Mouse (Mus musculus): ENCODE results near the gene Exoc6.

Exoc6 gene

DNA sequence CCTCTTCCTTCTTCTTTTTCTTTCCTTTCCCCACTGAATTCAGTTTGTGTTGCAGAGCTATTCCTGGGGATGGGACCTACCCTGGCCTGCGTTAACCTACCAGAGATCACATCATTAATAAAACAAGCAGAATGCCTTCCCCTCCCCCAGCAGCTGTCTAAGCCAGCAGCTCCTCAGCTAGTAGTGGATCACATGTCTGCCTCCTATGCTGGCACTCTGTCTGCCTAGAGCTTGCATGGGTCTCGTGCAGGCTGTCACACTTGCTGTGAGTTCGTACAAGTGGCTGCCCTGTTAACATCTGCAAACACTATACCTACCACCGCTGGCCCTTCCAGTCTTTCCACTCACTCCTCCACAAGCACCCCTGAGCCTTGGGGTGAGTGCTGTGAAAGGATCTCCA is 29.4 kb downstream of the Exoc6 start:
- no peak for DNase-seq (ENCODE audit: low read depth)

DNA sequence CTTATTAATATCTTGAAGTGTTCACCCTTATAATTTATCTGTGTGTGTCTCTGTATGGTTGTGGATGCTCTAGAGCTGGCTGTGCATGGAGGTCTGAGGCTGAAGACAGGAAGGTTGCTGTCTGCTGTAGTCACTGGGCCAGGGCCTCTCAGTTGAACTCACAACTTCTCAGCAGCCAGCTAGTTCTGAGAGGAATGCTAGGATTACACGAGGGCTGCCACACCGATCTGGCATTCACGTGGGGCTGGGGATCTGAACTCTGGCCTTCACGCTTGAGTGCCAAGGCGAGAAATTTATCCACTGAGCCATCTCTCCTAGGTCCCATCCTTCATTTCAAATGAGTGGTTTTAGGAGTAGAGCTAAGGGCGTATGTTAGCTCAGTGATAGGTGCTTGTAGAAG is 30.2 kb downstream of the Exoc6 start:
- DNase-seq (ENCODE audit: low read depth), result no peak

DNA sequence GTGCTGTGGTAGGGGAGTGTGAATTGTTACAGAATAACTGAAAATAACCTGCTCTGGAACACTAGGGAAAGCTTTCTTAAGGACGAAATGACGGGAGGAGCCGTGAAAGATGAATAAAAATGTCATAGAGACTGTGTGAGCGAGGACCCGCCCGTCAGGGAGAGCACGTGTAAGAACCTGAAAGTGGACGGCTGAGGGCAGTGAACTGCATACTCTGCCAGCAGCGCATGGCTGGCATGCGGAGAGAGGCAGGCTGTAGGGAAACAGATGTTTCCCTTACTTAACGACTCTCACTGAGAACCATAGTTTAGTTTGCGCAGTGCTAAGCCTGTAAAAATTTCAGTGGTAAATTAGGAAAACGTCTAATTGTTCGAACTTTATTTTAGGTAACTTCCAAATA is 35.0 kb downstream of the Exoc6 start:
- no peak for DNase-seq (ENCODE audit: low read depth)

DNA sequence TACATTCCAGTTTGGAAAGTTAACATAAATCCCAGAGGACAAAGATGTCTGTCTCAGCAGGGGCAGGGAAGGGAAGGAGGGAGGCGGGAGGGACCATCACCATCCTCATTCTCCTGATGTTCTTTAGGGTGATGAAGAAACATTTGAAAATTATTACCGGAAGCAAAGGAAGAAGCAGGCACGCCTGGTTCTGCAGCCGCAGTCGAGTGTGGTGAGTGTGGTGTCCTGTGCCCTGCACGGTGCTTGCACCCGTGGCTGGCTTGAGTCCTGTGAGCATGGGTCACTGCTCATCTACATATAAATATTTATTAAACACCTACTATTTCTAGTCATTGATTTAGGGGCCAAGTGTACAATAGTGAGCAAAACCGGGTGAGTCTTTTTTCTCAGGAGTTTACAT is 35.5 kb downstream of the Exoc6 start:
- no peak for DNase-seq (ENCODE audit: low read depth)

DNA sequence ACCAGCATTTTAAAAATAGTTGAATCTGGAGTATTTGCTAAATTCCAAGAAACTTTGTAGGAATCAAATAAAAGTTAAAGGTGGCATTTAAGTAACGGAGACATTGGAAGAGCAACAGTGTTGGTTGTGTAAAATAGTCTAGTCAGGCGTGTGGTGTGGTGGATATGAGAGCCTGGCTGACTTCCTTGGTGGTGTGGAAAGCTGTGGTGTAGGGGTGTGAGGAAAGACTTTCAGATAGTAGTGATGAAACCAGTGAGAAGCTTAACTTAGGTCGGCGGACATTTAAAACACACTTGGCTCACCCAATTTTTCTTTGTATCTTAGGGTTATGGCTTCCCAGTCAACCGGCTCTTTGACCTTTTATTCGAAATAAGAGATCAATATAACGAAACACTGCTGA is 40.3 kb downstream of the Exoc6 start:
- no peak for DNase-seq (ENCODE audit: low read depth)

DNA sequence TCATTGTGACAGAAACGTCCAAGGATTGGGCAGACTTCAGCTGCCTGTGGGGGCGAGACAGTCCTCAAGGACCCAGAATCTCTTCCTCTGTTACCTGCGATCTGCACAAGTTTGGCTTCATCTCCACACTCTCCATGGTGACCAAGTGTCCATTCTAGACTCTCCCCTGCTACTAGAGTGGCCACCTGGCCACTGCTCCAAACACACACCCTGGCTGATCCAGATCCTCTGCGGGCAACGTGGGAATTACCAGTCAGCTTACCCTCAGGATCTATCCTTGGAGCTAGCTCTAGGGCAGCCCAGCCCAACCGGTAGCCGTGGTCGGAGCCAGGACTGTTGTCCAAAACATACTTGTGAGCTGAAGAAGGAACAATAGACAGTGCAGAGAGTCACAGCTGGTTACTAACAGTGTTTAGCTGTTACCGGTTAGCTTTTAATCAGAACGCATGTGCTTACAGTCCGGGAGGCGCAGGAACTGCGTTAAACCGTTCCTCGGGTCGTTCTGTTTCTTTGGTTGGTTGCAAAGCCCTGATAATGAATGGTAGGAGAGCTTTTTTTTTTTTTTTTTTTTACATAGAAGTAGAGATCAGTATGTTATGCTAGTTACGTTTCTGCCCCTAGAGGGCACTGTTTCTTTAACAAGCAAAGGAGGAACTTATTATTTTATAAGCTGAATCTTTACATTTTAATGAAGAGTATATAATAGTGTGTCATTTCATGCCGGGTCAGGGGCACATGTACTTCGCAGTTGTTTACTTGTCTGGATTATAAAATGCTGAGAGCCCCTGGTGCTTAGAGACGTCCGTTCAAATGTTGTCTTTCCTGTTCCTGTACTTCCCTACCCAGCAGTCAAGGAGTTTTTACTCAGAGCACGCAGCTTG is 52.0 kb downstream of the Exoc6 start:
- peak; percentile 64 for DNase-seq (ENCODE audit: low read depth)

DNA sequence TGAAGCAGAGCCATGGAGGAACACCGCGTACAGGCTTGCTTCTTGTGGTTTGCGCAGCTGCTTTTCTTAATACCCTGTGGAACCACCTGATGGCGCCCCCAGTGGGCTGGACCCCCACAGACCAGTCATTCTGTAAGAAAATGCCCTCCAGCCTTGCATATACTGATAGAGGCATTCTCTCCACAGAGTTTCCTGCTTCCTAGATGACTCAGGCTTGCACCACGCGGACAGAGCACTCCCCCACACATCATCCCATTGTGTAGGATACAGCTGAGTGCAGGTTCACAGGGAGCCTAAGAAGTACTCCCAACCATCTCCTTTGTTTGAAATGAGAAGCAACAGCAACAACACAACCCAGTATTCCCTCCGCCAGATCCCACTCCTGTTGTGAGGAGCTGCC is 59.8 kb downstream of the Exoc6 start:
- DNase-seq (ENCODE audit: low read depth), result no peak

DNA sequence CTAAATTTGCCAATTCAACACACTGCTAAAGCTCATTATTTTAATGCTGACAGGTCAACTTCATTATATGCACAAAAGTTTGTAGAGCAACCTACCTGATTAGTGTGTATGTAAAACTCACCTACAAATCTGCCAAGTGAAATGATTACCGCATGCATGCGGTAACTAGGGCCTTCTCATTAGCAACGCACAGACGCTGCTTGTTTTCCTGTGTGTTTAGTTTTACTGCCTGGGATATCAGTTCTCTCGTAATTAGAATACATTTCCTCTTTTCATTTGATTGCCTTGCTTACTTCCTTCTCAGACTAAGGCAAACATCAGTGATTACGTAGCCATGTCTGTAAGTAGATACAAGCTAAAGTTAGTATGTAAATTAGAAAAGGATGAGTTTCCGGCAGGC is 62.7 kb downstream of the Exoc6 start:
- no peak for DNase-seq (ENCODE audit: low read depth)

DNA sequence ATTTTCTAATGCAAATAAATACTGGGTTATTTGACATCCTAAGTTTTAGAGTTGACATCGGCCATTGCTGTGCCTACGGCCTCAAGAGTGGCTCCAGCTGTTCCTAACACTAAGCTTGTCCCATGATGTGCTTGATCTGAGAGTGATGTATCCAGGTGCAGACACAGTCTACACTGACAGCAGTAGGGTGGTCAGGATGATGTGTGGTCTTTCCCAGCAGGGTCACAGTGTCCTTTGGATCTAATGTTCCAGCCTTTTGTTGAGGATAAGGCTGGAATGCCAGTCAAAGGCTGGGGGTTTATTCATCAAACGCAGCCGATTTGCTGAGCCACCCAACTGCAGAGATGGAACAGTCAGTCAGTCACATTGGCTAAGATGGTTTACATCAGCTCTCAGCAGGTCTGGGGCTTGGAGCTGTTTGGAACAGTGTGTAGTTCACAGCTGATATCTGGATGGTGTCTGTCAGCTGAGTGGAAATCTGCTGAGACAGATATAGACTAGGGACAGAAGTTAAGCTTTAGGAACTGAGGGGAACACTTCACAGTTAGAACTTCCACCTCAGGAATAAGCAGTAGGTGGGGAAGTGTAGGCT is 64.9 kb downstream of the Exoc6 start:
- DNase-seq (ENCODE audit: low read depth), result no peak

DNA sequence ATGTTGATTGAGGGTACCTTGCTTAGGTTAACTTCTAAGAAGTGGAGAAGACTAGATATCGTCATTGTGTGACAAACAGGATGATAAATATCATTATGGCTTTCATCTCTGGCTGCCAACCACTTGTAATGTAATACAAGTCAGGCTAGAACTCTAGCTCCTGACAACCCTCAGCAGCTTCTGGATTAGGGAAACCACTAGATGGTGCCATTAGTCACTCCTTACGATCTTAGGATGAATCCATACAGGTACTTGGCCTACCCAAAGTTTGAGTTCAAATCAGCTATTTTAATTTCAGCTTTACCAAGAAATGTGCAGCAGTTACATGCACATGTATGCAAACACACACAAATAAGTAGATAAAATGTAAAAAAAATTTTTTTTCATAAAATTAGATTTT is 97.8 kb downstream of the Exoc6 start:
- no peak for DNase-seq (ENCODE audit: low read depth)

DNA sequence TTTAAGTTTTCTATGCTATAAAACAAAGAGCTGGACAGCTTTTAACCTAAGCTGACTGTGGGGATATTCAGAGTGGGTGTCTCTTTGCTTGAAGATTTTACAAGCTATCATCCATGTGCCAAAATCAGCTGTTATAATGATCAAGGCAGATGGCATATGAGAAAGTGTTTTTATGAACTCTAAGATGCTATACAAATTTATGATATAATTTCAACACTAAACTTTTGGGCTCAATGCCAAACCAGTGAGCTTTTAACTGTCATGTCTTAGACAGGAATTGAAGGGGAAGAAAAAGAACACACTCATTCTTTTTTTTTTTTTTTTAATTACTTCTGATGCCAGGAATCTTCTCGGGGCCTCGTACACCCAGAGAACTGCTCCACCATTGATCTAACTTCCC is 100.3 kb downstream of the Exoc6 start:
- DNase-seq (ENCODE audit: low read depth), result no peak

DNA sequence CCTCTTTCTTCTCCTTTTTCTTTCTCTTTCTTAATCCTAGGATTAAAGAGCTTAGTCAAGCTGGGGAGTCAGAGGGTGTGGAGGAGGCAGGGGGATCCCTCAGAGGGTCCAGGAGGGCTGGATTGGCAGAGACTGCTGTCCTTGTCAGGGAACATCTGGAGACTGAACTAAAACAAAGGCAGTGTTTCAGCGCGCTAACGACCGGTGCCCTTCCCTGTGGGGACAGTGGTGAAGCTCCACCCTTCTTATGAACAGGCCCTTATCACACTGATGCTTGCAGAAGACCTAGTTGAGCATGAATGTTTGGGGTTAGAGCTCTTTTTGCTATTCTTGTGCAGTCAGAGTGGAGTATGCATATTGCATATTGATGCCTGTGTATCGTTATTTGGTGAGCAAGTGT is 103.8 kb downstream of the Exoc6 start:
- DNase-seq (ENCODE audit: low read depth), result no peak

DNA sequence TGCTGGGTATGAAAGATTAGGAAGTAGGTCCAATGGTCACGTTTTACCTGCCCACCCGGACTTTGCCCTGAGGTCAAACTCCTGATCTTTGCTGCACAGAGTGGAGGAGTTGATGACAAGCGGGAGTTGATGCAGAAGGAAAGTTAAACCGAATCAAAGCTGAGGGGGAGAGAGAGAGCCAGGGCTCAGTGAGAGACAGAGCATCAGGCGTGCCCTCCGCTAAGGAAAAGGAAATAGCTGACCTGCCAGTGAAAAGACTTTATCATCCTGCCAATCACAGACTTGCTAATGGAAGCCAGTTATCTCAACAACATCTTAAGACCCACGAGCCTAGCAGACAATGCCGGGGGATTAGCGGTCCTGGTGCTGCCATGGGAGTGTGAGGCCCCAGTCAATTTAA is 106.2 kb downstream of the Exoc6 start:
- DNase-seq (ENCODE audit: low read depth), result no peak

DNA sequence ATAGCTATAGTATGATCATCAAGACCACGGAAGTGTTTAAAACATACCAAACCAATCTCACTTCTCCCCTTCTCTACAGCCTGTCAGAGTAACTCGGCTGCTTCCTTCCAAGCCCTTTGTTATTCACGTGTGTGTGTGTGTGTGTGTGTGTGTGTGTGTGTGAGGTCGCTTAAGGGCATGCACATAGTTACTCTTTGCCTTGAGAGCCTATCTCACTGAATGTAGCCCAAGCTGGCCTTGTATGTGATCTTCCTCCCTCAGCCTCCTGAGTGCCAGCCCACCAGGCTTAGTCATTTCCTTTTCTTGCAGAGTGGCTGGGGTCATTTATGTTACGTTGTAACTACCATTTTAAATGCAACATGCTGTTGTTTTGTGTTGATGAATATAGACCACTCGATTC is 115.0 kb downstream of the Exoc6 start:
- DNase-seq (ENCODE audit: low read depth), result no peak

DNA sequence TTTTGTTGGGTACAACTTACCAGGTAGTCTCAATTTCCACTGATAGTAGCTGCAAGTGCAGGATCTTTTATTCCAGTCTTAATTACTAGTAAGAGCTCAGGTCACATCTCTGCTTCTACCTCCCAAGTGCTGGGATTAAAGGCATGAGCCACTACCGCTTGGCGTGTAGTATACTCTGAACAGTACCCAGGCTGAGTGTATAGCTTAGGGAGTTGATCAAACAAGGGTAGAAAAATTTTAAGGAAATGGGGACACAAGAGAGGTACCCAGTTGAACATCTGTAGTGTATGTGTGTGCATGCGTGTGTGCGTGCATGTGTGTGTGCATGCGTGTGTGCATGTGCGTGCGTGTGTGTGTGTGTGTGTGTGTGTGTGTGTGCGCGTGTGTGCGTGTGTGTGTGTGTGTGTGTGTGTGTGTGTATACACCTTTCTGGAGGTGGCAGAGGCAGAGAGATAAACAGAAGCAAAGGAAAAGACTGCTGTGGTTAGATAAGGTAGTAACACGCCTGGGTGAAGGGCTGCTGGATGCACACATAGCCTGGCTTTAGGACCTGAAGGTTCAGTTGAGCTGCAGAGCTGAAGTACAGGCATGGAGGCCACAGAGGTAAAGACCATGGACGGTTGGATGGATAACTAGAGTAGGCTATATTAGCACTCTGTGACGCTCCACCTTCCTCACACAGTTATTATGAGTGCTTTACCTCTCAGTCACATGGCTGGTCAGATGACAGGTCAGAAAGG is 117.8 kb downstream of the Exoc6 start:
- DNase-seq (ENCODE audit: low read depth), result no peak

DNA sequence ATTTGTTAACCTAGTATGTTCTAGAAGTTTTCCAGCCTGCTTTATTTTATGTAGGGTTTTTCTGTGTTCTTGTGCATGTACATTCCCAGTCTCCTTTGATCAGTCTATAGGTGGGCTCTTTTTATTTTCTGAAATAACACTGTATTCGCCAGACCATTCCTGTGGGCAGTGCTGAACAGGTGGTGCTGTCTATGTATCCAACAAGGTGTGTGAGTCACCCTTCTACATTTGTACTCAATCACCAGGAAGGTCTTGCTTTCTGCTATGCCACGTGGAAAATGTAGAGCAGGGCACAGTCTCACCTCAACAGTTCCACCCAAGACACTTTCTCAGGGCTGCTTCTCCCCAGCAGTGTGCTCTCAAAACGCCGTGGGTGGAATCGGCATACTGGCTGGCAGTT is 118.4 kb downstream of the Exoc6 start:
- no peak for DNase-seq (ENCODE audit: low read depth)

DNA sequence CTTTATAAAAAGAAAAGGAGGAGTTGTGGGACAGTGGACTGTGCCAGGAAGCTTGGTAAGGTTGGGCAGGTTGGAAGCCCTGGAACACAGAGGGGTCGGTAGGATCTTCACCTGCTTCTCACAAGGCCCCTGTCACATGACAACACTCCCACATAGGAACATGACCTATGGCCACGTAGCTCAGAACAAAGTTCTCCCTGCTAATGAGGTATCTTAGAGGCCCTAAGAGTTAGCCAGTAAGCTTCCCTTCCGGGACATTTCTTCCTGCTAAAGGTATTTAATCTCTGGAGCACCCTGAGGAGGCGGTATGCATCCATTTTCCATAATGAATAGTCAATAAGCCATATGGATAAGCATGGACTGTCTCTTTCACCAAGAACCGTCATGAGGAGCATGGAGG is 119.3 kb downstream of the Exoc6 start:
- DNase-seq (ENCODE audit: low read depth), result no peak

DNA sequence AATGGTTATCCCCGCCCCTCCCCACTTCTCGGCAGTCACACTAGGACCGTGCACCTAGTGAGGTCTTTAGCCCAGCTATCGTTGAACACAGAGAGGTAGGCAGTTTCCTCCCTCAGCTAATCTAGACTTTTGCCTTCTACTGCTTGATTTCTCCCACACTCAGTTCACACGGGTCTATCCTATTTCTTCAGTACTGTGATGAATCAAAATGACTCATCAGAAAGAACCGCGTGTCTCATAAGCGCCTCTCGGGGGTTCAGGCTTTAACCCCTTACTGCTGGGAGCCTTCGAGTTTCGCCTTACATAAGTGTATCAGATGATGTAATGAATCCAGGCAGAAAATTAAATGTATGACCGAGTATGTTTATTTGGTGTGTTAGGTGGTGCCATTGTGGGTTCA is 123.2 kb downstream of the Exoc6 start:
- DNase-seq (ENCODE audit: low read depth), result peak; percentile 29

DNA sequence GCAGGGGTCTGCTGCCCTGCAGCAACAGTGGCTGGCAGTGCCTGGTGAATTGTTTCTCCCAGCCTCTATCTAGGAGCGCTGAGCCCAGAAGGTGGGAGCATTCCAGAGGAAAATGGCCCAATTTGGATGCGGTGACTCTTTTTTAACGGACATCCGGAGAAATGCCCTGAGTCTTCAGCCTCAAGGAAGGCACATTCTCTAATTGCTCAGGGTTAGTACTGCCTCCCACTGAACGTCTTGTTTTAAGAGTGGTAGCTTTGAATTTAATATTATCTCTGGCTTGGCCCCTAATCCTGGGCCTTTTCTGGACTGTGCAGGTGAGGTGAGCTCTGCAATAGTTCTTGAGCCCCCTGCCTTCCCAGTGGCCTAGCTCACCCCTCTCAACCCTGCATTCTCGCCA is 135.1 kb downstream of the Exoc6 start, which contains the start of gene Cyp26c1:
Cyp26c1 (plus strand) TSS at position 301 of the 400 bp plus-strand sequence.
- DNase-seq (ENCODE audit: low read depth), result no peak

DNA sequence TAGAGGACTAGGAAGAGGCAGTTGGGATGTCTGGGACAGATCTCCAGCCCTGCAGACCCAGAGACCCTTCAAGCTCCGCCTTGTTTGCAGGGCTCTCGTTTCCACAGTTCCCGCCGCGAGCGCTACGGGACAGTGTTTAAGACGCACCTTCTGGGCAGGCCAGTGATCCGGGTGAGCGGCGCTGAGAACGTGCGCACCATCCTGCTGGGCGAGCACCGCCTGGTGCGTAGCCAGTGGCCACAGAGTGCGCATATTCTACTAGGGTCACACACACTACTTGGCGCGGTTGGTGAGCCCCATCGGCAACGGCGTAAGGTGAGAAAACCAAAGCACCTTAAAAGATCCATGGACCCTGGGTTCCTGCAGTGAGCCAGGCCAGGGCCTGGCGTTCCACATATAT is 136.1 kb downstream of the Exoc6 start:
- no peak for DNase-seq (ENCODE audit: low read depth)

DNA sequence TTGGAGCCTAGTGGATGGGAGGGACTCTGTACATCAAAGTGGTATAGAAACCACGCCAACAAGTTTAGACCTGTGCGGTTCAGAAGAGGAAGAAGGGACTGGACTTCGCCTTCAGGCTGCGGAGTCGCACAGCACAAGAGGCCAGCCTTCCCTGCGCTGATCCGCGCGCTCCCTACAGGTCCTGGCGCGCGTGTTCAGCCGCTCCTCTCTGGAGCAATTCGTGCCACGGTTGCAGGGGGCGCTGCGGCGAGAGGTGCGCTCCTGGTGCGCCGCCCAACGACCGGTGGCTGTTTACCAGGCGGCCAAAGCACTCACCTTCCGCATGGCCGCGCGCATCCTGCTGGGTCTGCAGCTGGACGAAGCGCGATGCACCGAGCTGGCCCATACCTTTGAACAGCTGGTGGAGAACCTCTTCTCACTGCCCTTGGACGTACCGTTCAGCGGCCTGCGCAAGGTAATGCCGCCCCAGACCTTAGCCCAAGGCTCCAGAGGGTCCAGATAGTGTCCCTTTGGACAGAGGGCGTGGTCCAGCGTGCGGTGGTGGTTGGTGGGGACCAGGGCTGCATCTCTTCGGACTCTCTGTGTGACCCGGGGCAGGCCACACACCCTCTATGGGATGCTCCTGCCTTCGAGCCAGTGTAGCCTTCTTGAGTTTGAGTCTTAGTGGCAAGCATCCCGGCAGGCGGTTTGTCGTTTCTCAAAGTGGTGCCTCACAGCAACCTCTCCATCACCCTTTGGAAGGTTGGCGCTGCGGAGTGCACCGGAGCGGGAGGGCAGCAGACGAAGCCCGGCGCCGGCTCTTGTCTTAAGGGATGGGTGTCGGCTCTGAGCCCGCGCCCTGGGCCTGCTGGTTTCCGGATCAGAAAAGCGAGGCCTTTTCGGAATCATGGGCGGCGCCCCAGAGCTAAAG is 137.0 kb downstream of the Exoc6 start:
- no peak for DNase-seq (ENCODE audit: low read depth)

DNA sequence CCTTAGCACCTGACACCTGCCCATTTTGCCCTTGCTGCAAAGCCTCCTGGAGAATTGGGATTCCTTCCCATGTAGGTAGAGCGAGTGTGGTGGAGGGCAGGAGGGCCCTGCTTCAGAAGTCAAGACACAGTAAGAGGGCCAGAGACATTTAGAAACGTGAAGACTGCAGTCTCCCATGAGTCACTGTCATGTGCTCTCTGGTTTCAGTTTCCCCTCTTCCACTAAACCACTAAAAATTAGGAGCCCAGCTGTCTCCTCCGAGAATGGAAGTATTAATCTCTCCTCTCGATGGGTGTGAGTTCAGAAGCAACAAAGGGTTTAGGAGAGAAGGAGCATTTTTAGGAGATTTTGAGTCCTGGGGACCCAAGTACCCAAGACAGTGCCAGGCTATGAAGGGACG is 139.3 kb downstream of the Exoc6 start:
- no peak for DNase-seq (ENCODE audit: low read depth)
